Mouse (Mus musculus): Measurements from ENCODE around the gene Egflam. TPM values are rescaled to one million over a fixed set of nuclear protein-coding genes. Genes with fewer than 3 reads are reported as not detected.
A peak's percentile ranks its signal among the peaks of the same experiment; 100 is the strongest.

Gene Egflam
- total and polyA plus RNA-seq, 3 experiments: not detected

DNA sequence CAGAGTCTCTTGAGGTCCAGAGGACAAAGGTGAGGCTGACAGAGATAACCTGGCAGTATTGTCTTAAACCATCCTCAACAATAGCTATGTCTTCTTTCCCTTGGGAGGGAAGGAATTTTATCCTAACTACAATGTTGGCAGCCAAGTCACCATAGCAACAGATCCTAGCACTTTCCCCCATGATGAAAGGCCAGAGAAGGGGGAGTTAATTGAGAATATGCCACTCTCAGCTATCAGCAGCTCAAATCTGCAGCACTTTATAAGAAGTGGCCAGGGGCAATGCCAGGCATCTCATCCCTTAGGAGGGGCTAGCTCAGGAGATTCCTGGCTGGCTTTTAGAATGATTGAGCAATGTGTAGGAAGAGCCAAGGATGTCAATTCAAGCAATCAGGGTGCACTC is 105.3 kb downstream of the Egflam start:
- H3K4me1 ChIP-seq (ENCODE audit: control insufficient read depth in 1 of 2, insufficient read depth in 2 of 2): no peaks in the 10 kb centered on the region
- H3K4me3 ChIP-seq (replicated peaks in 1 of 3; ENCODE audit: low read depth in 2 of 3, low read length in 2 of 3, poor library complexity in 1 of 3): no peak overlapping the region
- peaks cover 43% of the 10 kb centered on the region for H3K27me3 ChIP-seq (replicated peaks)
- TF ChIP-seq RAD21 (IDR thresholded peaks at IDR 0.05; ENCODE audit: low read depth, low read length) (no peak), ZKSCAN1 (IDR thresholded peaks at IDR 0.05; ENCODE audit: borderline replicate concordance, low read depth, low read length) (no peak), MXI1 (IDR thresholded peaks at IDR 0.05; ENCODE audit: low read depth, low read length) (no peak)
- no peak overlapping the region for H3K9ac ChIP-seq (ENCODE audit: insufficient read depth, low read depth)
- dilution Hi-C loops (cut with MboI; ENCODE audit: extremely low pct_ligation_motif_present, extremely low pct_unique_long_range_greater_than_20kb, low sequenced_read_pairs) (no loop called here), in situ Hi-C loops (cut with MboI; ENCODE audit: low pct_ligation_motif_present, low pct_unique_long_range_greater_than_20kb, low sequenced_read_pairs) (no loop called here)
- H3K27ac ChIP-seq (ENCODE audit: insufficient read depth, low read depth): no peak overlapping the region
- peaks cover 4% of the 10 kb centered on the region for H3K9me3 ChIP-seq (replicated peaks; ENCODE audit: low read length)
- H3K79me2 ChIP-seq (replicated peaks; ENCODE audit: control insufficient read depth, extremely low read depth, insufficient read depth, poor library complexity, severe bottlenecking): no peaks in the 10 kb centered on the region
- H3K4me2 ChIP-seq (ENCODE audit: insufficient read depth, low read depth, poor library complexity, severe bottlenecking): no peak overlapping the region
- H3K36me3 ChIP-seq (replicated peaks in 1 of 2; ENCODE audit: control insufficient read depth in 1 of 2, insufficient read depth in 1 of 2, low read length in 1 of 2): no peaks in the 10 kb centered on the region
- no peak for DNase-seq (ENCODE audit: extremely low read depth)

DNA sequence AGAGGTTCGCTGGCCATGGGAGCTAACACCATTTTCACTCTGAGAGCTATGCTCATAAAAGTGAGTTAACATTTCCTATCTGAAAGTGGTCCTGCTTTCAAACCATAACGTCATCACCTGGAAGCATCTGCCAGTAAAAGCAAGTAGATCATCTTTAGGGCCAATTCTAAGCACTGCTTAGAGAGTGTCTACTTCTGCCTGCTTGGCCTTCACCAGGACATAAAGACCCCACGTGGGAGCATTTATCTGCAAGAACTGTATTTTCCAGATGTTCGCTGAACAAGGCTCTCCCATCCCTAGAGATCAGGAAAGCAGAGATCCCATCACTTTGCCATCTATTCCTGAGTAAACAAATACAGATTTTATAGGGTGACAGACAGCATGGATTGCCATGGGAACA is 108.2 kb downstream of the Egflam start:
- DNase-seq (ENCODE audit: extremely low read depth): no peak
- Histone ChIP-seq H3K4me1 (ENCODE audit: control insufficient read depth in 1 of 2, insufficient read depth in 2 of 2) (no peaks in the 10 kb centered on the region), H3K27me3 (replicated peaks) (peaks cover 59% of the 10 kb centered on the region), H3K4me2 (ENCODE audit: insufficient read depth, low read depth, poor library complexity, severe bottlenecking) (no peak overlapping the region), H3K9me3 (replicated peaks; ENCODE audit: low read length) (no peaks in the 10 kb centered on the region), H3K4me3 (replicated peaks in 1 of 3; ENCODE audit: low read depth in 2 of 3, low read length in 2 of 3, poor library complexity in 1 of 3) (no peak overlapping the region), H3K36me3 (replicated peaks in 1 of 2; ENCODE audit: control insufficient read depth in 1 of 2, insufficient read depth in 1 of 2, low read length in 1 of 2) (no peaks in the 10 kb centered on the region), H3K9ac (ENCODE audit: insufficient read depth, low read depth) (no peak overlapping the region), H3K27ac (ENCODE audit: insufficient read depth, low read depth) (no peak overlapping the region), H3K79me2 (replicated peaks; ENCODE audit: control insufficient read depth, extremely low read depth, insufficient read depth, poor library complexity, severe bottlenecking) (no peaks in the 10 kb centered on the region)
- in situ Hi-C loops (cut with MboI; ENCODE audit: low pct_ligation_motif_present, low pct_unique_long_range_greater_than_20kb, low sequenced_read_pairs) (no loop called here), dilution Hi-C loops (cut with MboI; ENCODE audit: extremely low pct_ligation_motif_present, extremely low pct_unique_long_range_greater_than_20kb, low sequenced_read_pairs) (no loop called here)
- TF ChIP-seq KAT2A (IDR thresholded peaks at IDR 0.05; ENCODE audit: insufficient replicate concordance, low read length) (no peak), SMC3 (IDR thresholded peaks at IDR 0.05; ENCODE audit: low read depth, low read length) (no peak)

DNA sequence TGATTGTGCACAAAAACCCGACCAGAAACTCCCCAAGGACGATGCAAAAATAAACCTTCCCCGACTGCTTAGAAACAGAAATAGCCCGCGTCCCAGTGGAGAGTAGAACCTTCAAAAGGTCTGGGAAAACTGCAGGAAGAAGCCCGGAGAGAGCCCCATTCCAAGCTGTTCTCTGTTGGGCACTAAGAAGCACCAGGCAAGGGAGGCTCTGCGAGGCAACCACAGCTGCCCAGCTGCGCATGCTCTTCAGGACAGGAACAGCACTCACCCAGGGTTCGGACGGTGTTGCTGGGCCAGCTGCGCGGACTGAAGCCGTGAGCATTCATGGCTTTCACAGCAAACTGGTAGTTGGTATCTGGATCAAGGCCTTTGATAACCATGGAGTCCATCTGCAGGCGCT is 108.7 kb downstream of the Egflam start:
- no peak for DNase-seq (ENCODE audit: extremely low read depth)
- Histone ChIP-seq H3K9ac (ENCODE audit: insufficient read depth, low read depth) (no peak overlapping the region), H3K4me2 (ENCODE audit: insufficient read depth, low read depth, poor library complexity, severe bottlenecking) (no peak overlapping the region), H3K36me3 (replicated peaks in 1 of 2; ENCODE audit: control insufficient read depth in 1 of 2, insufficient read depth in 1 of 2, low read length in 1 of 2) (no peaks in the 10 kb centered on the region), H3K4me1 (ENCODE audit: control insufficient read depth in 1 of 2, insufficient read depth in 2 of 2) (no peaks in the 10 kb centered on the region), H3K27ac (ENCODE audit: insufficient read depth, low read depth) (no peak overlapping the region), H3K27me3 (replicated peaks) (peaks cover 63% of the 10 kb centered on the region), H3K4me3 (replicated peaks in 1 of 3; ENCODE audit: low read depth in 2 of 3, low read length in 2 of 3, poor library complexity in 1 of 3) (no peak overlapping the region), H3K9me3 (replicated peaks; ENCODE audit: low read length) (no peaks in the 10 kb centered on the region), H3K79me2 (replicated peaks; ENCODE audit: control insufficient read depth, extremely low read depth, insufficient read depth, poor library complexity, severe bottlenecking) (no peaks in the 10 kb centered on the region)
- in situ Hi-C loops (cut with MboI; ENCODE audit: low pct_ligation_motif_present, low pct_unique_long_range_greater_than_20kb, low sequenced_read_pairs) (no loop called here), dilution Hi-C loops (cut with MboI; ENCODE audit: extremely low pct_ligation_motif_present, extremely low pct_unique_long_range_greater_than_20kb, low sequenced_read_pairs) (no loop called here)
- TF ChIP-seq UBTF (IDR thresholded peaks at IDR 0.05; ENCODE audit: low read depth, low read length): no peak
- TF ChIP-seq E2F4 (IDR thresholded peaks at IDR 0.05; ENCODE audit: insufficient replicate concordance, low read depth, low read length): no peak
- peak; percentile 60 for TF ChIP-seq NRF1 (IDR thresholded peaks at IDR 0.05; ENCODE audit: low read depth, low read length)
- no peak for TF ChIP-seq USF1 (IDR thresholded peaks at IDR 0.05; ENCODE audit: low read depth, low read length)
- TF ChIP-seq NELFE (IDR thresholded peaks at IDR 0.05; ENCODE audit: low read depth, low read length): no peak
- TF ChIP-seq ELF1 (IDR thresholded peaks at IDR 0.05; ENCODE audit: low read depth, low read length): no peak
